Mouse (Mus musculus) limb, embryonic 15.5 days (tissue): ENCODE measurements around the gene Arl13b. TPM values are rescaled to one million over a fixed set of nuclear protein-coding genes. Genes with fewer than 3 reads are reported as not detected.

ENCODE experiments used
- ATAC-seq: fragments of 200-750 bp; cut with Nextera tagmentation; 2 replicates; pipeline ENCODE4 v1.8.0; 2017; ENCODE audit warnings: low read depth, moderate TSS enrichment; ENCODE audit not compliant: insufficient number of reproducible peaks, low FRiP score, low TSS enrichment
- H3K27ac ChIP-seq: fragments of 300-500 bp; sonication (generic); 2 replicates; pipeline ENCODE4 v1.5.1; 2015; ENCODE audit warnings: moderate library complexity, mild to moderate bottlenecking, inconsistent platforms
- H3K27me3 ChIP-seq: fragments of 300-500 bp; sonication (generic); 2 replicates; pipeline ENCODE4 v1.6.1; 2015; ENCODE audit warnings: inconsistent platforms
- H3K36me3 ChIP-seq: fragments of 300-500 bp; sonication (generic); 2 replicates; pipeline ENCODE4 v1.6.1; 2015; ENCODE audit warnings: inconsistent platforms
- H3K4me1 ChIP-seq: fragments of 300-500 bp; sonication (generic); 2 replicates; pipeline ENCODE4 v1.6.1; 2015; ENCODE audit warnings: inconsistent platforms
- H3K4me2 ChIP-seq: fragments of 300-500 bp; sonication (generic); 2 replicates; pipeline ENCODE4 v1.6.1; 2015; ENCODE audit warnings: mild to moderate bottlenecking, inconsistent platforms
- H3K4me3 ChIP-seq: fragments of 300-500 bp; sonication (generic); 2 replicates; pipeline ENCODE4 v1.5.1; 2015; ENCODE audit warnings: mild to moderate bottlenecking, inconsistent platforms
- H3K9ac ChIP-seq: fragments of 300-500 bp; sonication (generic); 2 replicates; pipeline ENCODE4 v1.6.1; 2015; ENCODE audit warnings: inconsistent platforms
- H3K9me3 ChIP-seq: fragments of 300-500 bp; sonication (generic); 2 replicates; pipeline ENCODE4 v1.6.1; 2016; ENCODE audit warnings: inconsistent platforms
- WGBS: fragments of 180-500 bp; shearing (Covaris S2); methylation state at CpG from one replicate; pipeline ENCODE4 v1.1.7; 2015; 5-methylcytosine and 5-hydroxymethylcytosine counted together
- microRNA-seq: library from miRNA; unstranded; fragments of <30 nt; microRNA quantifications from one replicate; pipeline ENCODE4, GENCODE M21; 2016
- polyA plus RNA-seq: library from polyadenylated mRNA; unstranded; fragments of >200 nt; fragmentation: Nextera tagmentation; extraction: Ambion mirVana; gene quantifications from 2 replicates; pipeline ENCODE4 v1.2.1, GENCODE M21; 2015

The Arl13b gene
- polyA plus RNA-seq, 1 experiment from 2014 or later, result 25.2 TPM

DNA sequence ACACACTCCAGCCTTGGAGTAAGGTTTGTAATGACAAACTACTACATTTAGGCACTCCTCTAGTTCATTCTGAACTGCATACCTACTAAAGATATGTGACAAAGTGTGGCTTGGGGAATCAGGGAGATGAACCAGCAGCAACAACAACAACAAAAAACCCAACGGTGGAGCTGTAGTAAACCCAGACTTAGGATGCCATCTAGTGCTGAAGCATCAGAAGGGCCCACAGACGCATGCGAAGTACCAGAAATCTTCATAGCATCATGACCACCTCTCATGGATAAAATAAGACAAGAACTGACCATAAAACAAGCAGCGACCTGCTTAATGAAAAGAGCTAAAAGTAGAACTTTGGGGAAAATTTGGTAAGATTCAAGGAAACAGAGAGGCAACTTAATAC is 73.4 kb downstream of the Arl13b start:
- H3K4me2 ChIP-seq, result no peak overlapping the region
- H3K36me3 ChIP-seq, result peaks cover 9% of the 10 kb centered on the region; the same call in 1 of the 2 replicates
- H3K9ac ChIP-seq, result no peak overlapping the region
- no peak overlapping the region for H3K27ac ChIP-seq
- WGBS, result 80% methylated on average over 4 of the region's 4 CpGs
- no peaks in the 10 kb centered on the region for H3K27me3 ChIP-seq
- no peaks in the 10 kb centered on the region for H3K4me1 ChIP-seq
- no peak overlapping the region for H3K4me3 ChIP-seq
- H3K9me3 ChIP-seq, result no peaks in the 10 kb centered on the region
- no peak for ATAC-seq

DNA sequence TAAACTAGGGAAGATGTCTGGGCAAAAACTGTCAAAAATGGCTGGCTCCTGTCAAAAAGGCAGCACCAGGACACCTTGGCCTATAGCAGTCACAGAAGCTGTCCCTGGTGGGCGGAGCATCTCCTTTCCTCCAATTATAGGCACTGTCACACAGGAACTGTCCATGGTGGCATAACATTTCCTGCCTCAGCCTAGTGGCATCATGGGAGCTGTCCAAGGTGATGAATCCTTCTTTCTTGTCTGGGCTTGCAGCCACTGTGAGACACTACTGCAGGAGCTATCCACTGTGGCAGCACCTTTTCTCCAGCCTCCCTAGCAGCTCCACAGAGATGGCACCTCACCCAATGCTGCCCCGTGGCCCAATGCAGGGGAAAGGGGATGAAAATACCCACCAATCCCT is 88.5 kb downstream of the Arl13b start:
- H3K27me3 ChIP-seq, result no peaks in the 10 kb centered on the region
- H3K4me2 ChIP-seq, result no peak overlapping the region
- no peak for ATAC-seq
- H3K4me3 ChIP-seq, result no peak overlapping the region
- H3K4me1 ChIP-seq, result no peaks in the 10 kb centered on the region
- no peak overlapping the region for H3K9ac ChIP-seq
- H3K9me3 ChIP-seq, result no peaks in the 10 kb centered on the region
- no peak overlapping the region for H3K27ac ChIP-seq
- H3K36me3 ChIP-seq, result peaks cover 5% of the 10 kb centered on the region; the same call in 1 of the 2 replicates
- 87% methylated on average over 2 of the region's 2 CpGs for WGBS

DNA sequence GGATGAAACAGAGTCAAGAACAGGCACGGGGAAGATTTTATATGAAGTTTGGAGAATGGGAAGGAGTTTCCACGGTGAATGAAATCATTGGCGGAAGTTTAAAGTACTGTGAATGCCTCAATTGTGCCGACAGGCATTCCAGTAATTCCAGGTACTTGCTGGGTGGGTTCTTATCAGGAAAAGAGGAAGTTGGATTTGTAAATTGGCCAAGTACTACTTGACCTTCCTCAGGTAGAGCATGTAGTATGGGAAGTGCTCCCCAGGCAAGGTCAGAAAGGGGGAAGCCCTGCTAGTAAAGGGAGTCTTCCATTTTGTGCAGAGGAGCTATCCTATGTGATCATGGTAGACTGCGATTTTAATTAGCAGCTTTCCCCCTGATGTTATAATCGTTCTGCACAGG is 91.5 kb downstream of the Arl13b start:
- no peak overlapping the region for H3K4me3 ChIP-seq
- WGBS, result 84% methylated on average over 6 of the region's 6 CpGs
- no peaks in the 10 kb centered on the region for H3K9me3 ChIP-seq
- H3K27ac ChIP-seq, result no peak overlapping the region
- H3K4me2 ChIP-seq, result no peak overlapping the region
- no peak for ATAC-seq
- H3K9ac ChIP-seq, result no peak overlapping the region
- peaks cover 5% of the 10 kb centered on the region; the same call in 1 of the 2 replicates for H3K36me3 ChIP-seq
- no peaks in the 10 kb centered on the region for H3K4me1 ChIP-seq
- no peaks in the 10 kb centered on the region for H3K27me3 ChIP-seq

DNA sequence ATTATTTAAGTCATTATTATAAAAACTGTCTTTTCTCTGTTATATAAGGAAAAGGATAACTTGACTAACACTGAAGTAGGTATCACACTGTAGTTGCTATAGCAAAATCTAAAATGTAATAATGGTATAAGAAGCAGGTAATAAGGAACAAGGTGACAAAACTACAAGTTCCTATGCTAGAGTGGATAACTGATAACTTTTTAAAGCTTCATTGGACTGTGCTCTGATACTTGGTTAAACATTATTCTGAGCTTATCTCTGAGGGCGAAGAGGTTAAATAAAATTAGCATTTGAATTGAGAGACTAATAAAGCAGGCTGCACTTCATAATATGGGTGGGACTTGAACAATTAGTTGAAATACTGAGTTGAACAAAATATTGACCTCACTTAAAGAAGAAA is 93.2 kb downstream of the Arl13b start:
- H3K9ac ChIP-seq, result no peak overlapping the region
- 90% methylated on average over 1 of the region's 1 CpGs for WGBS

DNA sequence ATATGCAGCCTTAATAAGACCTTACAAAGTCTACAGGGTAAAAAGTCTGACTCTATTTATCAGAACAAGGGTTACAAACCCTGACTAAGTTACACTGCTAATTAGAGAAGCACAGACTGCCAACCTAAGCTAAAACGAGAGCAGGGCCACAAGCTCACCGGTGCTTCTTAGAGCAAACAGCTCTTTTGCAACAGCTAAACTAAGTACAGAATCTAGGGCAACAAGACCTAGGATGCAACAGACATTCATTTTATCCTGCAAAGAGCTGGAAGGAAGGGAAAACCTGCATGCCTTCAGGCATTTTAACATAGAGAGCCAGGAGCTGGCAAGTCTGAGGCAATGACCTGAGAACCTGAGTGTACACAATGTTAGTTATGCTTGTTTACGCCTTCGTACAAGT is 93.8 kb downstream of the Arl13b start:
- Histone ChIP-seq H3K9me3 (no peaks in the 10 kb centered on the region), H3K36me3 (no peaks in the 10 kb centered on the region), H3K4me3 (no peak overlapping the region), H3K9ac (no peak overlapping the region), H3K4me1 (no peaks in the 10 kb centered on the region), H3K4me2 (no peak overlapping the region), H3K27ac (no peak overlapping the region), H3K27me3 (no peaks in the 10 kb centered on the region)
- no peak for ATAC-seq
- 81% methylated on average over 4 of the region's 4 CpGs for WGBS

More for the DNA sequence above, 93.2 kb downstream of the Arl13b start:
- no peak overlapping the region for H3K4me3 ChIP-seq
- peaks cover 4% of the 10 kb centered on the region; the same call in 1 of the 2 replicates for H3K36me3 ChIP-seq
- ATAC-seq, result no peak
- no peaks in the 10 kb centered on the region for H3K9me3 ChIP-seq
- no peaks in the 10 kb centered on the region for H3K4me1 ChIP-seq
- no peaks in the 10 kb centered on the region for H3K27me3 ChIP-seq
- H3K4me2 ChIP-seq, result no peak overlapping the region
- H3K27ac ChIP-seq, result no peak overlapping the region

DNA sequence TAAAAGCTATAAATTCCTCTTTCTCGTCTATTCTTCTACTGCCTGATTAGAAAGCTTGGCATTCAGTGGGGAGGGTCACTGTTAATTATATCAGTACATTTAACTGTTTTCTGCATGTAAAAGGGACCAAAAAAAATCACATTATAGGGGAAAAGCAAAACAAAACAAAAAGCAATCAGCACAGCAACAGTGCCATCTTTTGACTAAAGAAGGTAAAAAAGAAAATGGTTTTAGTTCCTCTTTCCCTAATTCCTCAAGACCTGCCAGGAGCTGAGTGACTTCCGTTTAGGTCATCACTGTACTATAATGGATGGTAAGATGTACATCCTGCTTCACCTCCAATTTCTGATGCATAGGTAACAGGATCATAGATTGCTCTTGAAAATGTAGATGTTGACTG is 101.0 kb downstream of the Arl13b start:
- Histone ChIP-seq H3K4me1 (no peaks in the 10 kb centered on the region), H3K4me3 (no peak overlapping the region), H3K4me2 (no peak overlapping the region), H3K9me3 (no peaks in the 10 kb centered on the region), H3K27ac (no peak overlapping the region), H3K36me3 (no peaks in the 10 kb centered on the region), H3K9ac (no peak overlapping the region), H3K27me3 (no peaks in the 10 kb centered on the region)
- WGBS, result 59% methylated on average over 2 of the region's 2 CpGs
- ATAC-seq, result no peak

Small RNA genes within 50 kb of the gene (microRNA-seq; reads per million reads assigned to microRNA genes)
- not detected for gene Gm25986

Other genes starting within 250 kb of the Arl13b start
- gene Nsun3, start 60.2 kb downstream of the Arl13b start, polyA plus RNA-seq, result 7.6 and 8.1 TPM in 2 replicates
- 1.7 and 2.1 TPM in 2 replicates for gene Stx19, start 32.4 kb downstream of the Arl13b start, polyA plus RNA-seq
- gene Pros1, start 7.3 kb upstream of the Arl13b start, polyA plus RNA-seq, result 52.9 and 58.4 TPM in 2 replicates